Mouse (Mus musculus) E14TG2a.4 (cell line): ENCODE measurements around the gene Sh3gl3.

Experiments
- CTCF ChIP-seq: conservative IDR thresholded peaks from 2 replicates; pipeline ENCODE4 v1.5.1; 2014; ENCODE audit warnings: low read length
- NANOG ChIP-seq: IDR thresholded peaks from 2 replicates; pipeline ENCODE4 v1.6.1; 2014; ENCODE audit warnings: borderline replicate concordance, low read length, mixed read lengths
- POU5F1 ChIP-seq: IDR thresholded peaks from 2 replicates; pipeline ENCODE4 v1.6.1; 2014; ENCODE audit warnings: low read length, borderline replicate concordance

- TF ChIP-seq CTCF: no peak
- TF ChIP-seq NANOG: no peak
- no peak for TF ChIP-seq POU5F1
Observed at GRCm38 (mm10) chr7:82253309-82253708, 79.7 kb downstream of the Sh3gl3 start.
